Mouse (Mus musculus) spleen, adult 2 months (tissue): ENCODE results near the gene Asb9. TPM values are rescaled to one million over a fixed set of nuclear protein-coding genes. Genes with fewer than 3 reads are reported as not detected.

Experiments
- DNase-seq, 2 experiments: peaks; one replicate each; pipeline versions ENCODE4 v3.0.0 to v3.0.0-alpha.2; 2012 to 2021; ENCODE audit warnings: low spot score in 2 of 2, low read depth in 1 of 2
- H3K27ac ChIP-seq: fragments of 200-500 bp; 2 replicates; pipeline ENCODE4 v1.5.1; 2012; ENCODE audit warnings: low read length, inconsistent platforms; ENCODE audit not compliant: insufficient read depth
- H3K27me3 ChIP-seq: fragments of 200-500 bp; 2 replicates; pipeline ENCODE4 v1.6.1; 2012; ENCODE audit warnings: mild to moderate bottlenecking, moderate library complexity, low read length, inconsistent platforms; ENCODE audit not compliant: control insufficient read depth, insufficient read depth
- H3K36me3 ChIP-seq: fragments of 200-500 bp; 2 replicates; pipeline ENCODE4 v1.6.1; 2012; ENCODE audit warnings: mild to moderate bottlenecking, low read length, inconsistent platforms; ENCODE audit not compliant: control insufficient read depth, insufficient read depth
- H3K4me1 ChIP-seq: fragments of 200-500 bp; 2 replicates; pipeline ENCODE4 v1.6.1; 2011; ENCODE audit warnings: inconsistent platforms; ENCODE audit not compliant: control insufficient read depth, insufficient read depth, insufficient read length
- H3K4me3 ChIP-seq: fragments of 200-500 bp; 2 replicates; pipeline ENCODE4 v1.5.1; 2011; ENCODE audit warnings: mild to moderate bottlenecking, inconsistent platforms; ENCODE audit not compliant: insufficient read depth, insufficient read length; ENCODE audit errors: extremely low read depth
- CTCF ChIP-seq: fragments of 200-500 bp; IDR thresholded peaks from 2 replicates; pipeline ENCODE4 v1.5.1; 2011; ENCODE audit warnings: mild to moderate bottlenecking, inconsistent platforms; ENCODE audit not compliant: insufficient read depth, insufficient read length, insufficient replicate concordance; ENCODE audit errors: extremely low read depth
- POLR2A ChIP-seq: fragments of 200-500 bp; IDR thresholded peaks from 2 replicates; pipeline ENCODE4 v1.6.1; 2011; ENCODE audit warnings: low read depth, low read length, inconsistent platforms
- WGBS: fragments of 180-500 bp; shearing (Covaris S2); methylation state at CpG from one replicate; pipeline ENCODE4 v1.1.7; 2018; 5-methylcytosine and 5-hydroxymethylcytosine counted together
- polyA plus RNA-seq: library from polyadenylated mRNA; depleted of rRNA; stranded (reverse); fragments of >200 nt; gene quantifications from 2 replicates; pipeline ENCODE4 v1.2.3, GENCODE M21; 2012; rRNA removed

Gene Asb9
- polyA plus RNA-seq, 1 experiment = not detected

DNA sequence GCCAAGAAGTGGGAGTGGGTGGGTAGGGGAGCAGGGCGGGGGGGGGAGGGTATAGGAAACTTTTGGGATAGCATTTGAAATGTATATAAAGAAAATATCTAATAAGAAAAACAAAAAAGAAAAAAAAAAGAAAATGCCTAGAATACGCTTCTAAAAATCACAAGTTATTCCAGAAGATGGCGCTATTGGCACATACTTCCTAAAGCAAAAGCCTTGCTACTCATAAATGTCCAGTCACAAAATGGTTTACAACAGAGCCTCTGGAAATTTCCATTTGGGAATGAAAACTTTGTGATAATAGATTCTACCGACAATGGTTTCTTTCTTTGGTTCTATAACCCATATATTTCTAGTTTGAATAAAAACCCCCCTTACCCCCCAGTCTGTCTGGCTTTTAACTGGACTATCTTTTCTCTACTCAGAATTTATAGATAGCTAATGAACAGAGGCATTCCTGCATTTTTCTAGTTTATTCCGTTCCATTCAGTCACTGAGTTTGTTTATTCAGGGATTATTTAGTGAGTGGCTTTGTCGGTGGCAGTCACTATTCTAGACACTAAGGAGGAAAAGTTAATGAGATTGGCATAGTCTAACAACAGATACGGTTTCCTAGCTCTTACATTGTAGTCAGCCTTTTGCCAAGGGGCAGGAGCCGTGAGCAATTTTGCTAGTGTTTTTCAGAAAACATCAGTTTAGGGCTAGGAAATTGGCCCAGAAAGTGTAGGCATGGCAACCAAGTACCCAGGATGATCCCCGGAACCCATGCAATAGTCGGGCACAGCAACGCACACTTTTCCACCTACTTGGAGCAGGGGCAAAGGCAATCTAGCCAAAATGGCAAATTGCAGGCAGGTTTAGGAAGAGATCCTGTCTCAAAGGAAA is 35.5 kb downstream of the Asb9 start:
- WGBS = 50% methylated on average over 11 of the region's 11 CpGs
- no peak for DNase-seq

DNA sequence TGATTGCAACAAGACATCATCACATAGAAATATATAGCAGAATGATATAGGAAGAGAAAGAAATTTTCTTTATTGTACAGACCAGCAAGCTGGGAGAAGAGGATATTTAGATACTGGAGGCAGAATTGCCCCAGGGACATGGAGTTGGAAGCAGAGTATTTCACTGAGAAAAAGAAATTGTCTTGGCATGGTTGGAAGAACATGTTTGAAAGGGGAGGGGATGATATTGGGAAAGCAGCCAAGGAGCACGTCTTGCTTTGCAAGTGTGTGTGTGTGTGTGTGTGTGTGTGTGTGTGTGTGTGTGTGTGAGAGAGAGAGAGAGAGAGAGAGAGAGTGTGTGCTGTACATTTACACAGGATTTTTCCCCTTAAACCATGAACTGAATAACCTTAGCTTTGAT is 64.1 kb downstream of the Asb9 start:
- Histone ChIP-seq H3K4me3 (no peak overlapping the region), H3K27ac (no peak overlapping the region), H3K27me3 (no peaks in the 10 kb centered on the region), H3K36me3 (no peaks in the 10 kb centered on the region), H3K4me1 (no peaks in the 10 kb centered on the region)
- DNase-seq = no peak
- TF ChIP-seq CTCF (no peak), POLR2A (no peak)
- WGBS = 75% methylated on average over 1 of the region's 1 CpGs

More for the DNA sequence above, 35.5 kb downstream of the Asb9 start:
- Histone ChIP-seq H3K27ac (no peak overlapping the region), H3K36me3 (no peaks in the 10 kb centered on the region), H3K4me1 (no peaks in the 10 kb centered on the region), H3K27me3 (no peaks in the 10 kb centered on the region), H3K4me3 (no peak overlapping the region)
- TF ChIP-seq CTCF (no peak), POLR2A (no peak)

DNA sequence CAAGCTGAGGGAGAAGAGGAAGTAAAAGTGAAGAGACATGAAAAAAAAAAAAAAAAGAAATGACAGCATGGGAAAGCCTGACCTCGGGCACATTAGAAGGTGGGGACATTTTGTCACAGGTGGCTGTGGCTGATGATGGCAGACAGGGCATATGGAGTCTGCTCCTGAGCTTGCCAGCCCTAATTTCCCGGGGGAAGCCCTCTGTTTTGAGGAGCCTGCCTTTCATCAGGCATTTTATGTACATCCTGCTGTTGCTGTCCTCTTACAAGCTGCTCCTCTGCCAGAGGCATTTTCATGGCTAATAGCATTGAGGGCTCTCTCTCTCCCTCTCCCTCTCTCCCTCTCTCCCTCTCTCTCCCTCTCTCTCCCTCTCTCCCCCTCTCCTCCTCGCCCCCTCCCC is 70.8 kb downstream of the Asb9 start:
- no peaks in the 10 kb centered on the region for H3K4me1 ChIP-seq
- no peaks in the 10 kb centered on the region for H3K36me3 ChIP-seq
- no peaks in the 10 kb centered on the region for H3K27me3 ChIP-seq
- no peak for TF ChIP-seq CTCF
- no peak for TF ChIP-seq POLR2A
- no peak overlapping the region for H3K27ac ChIP-seq
- no peak for DNase-seq
- 26% methylated on average over 2 of the region's 3 CpGs for WGBS
- H3K4me3 ChIP-seq = no peak overlapping the region

Other genes with a start within 250 kb of the Asb9 start
- gene Bmx, start 248.1 kb upstream of the Asb9 start, polyA plus RNA-seq = 0.09 TPM in 2 replicates
- 0.97 and 0.99 TPM in 2 replicates for gene Pir, start 237.0 kb upstream of the Asb9 start, polyA plus RNA-seq
- 0.62 and 1.1 TPM in 2 replicates for gene Vegfd, start 132.9 kb upstream of the Asb9 start, polyA plus RNA-seq
- gene Piga, start 86.5 kb upstream of the Asb9 start, polyA plus RNA-seq = 1.8 and 2.2 TPM in 2 replicates
- 0.07 TPM in 1 of 2 replicates, not detected in the other for gene Asb11, start 69.3 kb upstream of the Asb9 start, polyA plus RNA-seq